Mouse (Mus musculus) olfactory bulb, adult 2 months (tissue): ENCODE data around the gene Cox5b.

Experiments
- CTCF ChIP-seq: fragments of 200-500 bp; IDR thresholded peaks from 2 replicates; pipeline ENCODE4 v1.5.1; 2012; ENCODE audit warnings: low read depth, mild to moderate bottlenecking, low read length, moderate library complexity; ENCODE audit not compliant: insufficient read depth
- POLR2A ChIP-seq: fragments of 200-500 bp; IDR thresholded peaks from 2 replicates; pipeline ENCODE4 v1.6.1; 2012; ENCODE audit warnings: mild to moderate bottlenecking, low read depth, low read length, moderate library complexity; ENCODE audit not compliant: insufficient read depth

GRCm38 (mm10) chr1:36656233-36656632 is 35.0 kb upstream of the Cox5b start:
- TF ChIP-seq CTCF: no peak
- TF ChIP-seq POLR2A: no peak
